Mouse (Mus musculus) layer of hippocampus, postnatal 25 days (tissue): ENCODE results near the gene Fmod. TPM values are rescaled to one million over a fixed set of nuclear protein-coding genes. Genes with fewer than 3 reads are reported as not detected.

ENCODE experiments used
- DNase-seq, 2 experiments: peaks; one replicate each; pipeline ENCODE4 v3.0.0; 2022; ENCODE audit warnings: mixed read lengths in 2 of 2, low spot score in 1 of 2; ENCODE audit errors: extremely low spot score in 1 of 2
- total RNA-seq, 2 experiments: library from RNA; stranded (reverse); gene quantifications; 2 replicates each; pipeline ENCODE4 v1.2.3; 2021

Gene Fmod
- 1 to 10 TPM; 3.2 to 5.4 TPM for total RNA-seq

DNA sequence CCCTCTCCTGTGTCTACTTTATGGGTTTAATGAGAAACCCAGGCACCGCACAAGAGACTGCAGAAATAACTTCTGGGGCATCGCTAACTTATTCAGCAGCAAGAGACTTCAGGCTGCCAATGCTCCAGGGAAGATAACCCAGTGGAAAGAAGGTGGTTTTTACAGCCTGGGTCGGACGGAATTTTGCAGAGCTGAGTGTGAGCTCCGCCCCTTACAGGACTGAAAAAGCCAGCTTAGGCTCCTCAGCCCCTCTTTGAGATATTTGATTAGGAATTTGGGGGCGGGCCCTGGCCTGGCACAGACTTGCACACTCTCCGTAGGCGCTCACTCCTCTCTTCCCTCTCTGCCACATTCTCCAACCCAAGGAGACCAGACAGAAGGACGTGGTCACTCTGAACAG lies at the start of gene Fmod:
TSS of gene Fmod (plus strand) at position 83 of the 400 bp plus-strand sequence.
- no peak for DNase-seq

DNA sequence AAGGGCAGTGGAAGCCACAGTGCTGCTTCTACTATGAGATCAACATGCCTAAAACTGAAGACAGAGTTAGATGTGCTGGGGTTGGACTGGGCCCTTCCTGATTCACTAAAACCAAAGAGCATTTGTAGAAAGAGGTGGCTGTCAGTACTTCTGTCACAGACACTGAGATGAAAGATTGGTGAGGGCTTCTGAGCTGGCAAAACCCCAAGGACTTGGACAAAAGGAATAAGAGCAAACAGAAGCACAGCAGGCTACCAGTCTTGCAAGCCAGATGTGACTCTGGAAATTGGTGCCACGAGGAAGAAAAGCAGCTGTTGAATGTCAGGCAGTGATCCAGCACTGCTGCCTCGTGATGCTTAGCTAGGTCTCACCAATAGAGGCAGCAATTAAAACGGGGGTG lies 48.2 kb upstream of the Fmod start:
- no peak for DNase-seq

DNA sequence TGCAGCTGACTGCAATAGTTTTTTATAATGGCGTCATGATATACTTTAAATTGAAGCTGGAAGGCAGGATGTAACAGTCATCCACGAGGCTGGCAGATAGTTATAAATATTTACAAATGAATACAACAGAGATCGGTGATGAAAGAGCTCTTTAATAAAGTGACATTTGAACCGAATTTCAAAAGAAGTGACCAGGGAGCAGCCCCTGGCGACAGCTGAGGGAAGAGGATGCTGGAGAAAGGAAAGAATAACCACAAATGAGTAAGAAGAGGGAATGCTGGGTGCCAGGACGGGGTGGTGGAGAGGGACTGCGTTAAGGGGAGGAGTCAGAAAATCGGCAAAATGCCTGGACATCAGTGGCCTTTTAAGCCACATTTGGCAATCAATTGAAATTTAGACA lies 45.8 kb upstream of the Fmod start:
- no peak for DNase-seq

DNA sequence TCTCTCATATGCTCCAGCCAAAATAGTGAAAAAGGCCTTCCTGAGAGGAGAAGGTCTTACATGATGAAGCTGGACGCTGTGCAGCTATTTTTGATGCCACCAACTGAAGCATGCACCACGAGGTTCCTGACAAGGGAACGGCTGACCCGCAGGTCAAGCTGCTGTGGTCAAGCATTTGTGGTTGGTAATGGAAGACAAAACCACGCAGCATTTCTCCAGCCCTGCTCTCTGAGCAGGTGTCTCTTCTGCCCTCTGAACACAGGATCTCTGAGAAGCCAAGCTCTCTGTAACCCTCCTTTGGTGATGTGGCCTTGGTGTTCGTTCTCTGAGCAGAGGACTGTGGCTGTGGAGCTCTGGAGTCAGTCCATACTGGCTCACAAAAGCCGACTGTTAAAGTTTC lies 31.6 kb upstream of the Fmod start:
- no peak for DNase-seq

DNA sequence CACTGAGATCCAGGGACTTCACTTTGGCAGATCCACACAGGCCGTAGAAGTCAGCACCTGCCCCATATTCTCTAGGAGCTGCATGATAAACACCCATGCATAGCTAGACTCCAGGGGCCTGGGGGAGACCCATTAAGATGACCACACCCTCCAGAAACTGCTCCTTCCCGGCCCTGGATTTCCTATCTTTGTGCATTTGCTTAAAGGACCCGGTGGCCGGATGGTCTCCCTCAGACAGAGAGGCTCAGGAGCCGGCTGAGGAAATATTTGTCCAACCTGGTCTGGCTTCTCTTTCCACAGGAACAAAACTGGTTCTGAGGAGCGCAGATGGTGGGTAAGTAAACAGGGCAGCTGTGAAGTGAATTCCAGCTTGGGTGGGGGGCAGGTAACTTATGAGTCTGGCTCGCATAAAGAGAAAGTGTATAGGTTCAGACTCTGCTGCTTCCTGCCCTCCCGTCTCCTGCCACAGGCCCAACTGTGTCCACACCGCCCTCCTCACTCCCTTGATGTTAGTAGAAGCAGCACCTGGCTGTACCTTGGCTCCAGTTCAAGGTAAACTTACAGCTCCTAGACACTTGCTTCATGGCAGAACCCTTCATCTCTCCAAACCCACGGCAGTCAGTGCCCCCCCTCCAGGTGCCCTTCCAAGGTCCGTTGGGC lies 30.8 kb upstream of the Fmod start:
- DNase-seq, result no peak

DNA sequence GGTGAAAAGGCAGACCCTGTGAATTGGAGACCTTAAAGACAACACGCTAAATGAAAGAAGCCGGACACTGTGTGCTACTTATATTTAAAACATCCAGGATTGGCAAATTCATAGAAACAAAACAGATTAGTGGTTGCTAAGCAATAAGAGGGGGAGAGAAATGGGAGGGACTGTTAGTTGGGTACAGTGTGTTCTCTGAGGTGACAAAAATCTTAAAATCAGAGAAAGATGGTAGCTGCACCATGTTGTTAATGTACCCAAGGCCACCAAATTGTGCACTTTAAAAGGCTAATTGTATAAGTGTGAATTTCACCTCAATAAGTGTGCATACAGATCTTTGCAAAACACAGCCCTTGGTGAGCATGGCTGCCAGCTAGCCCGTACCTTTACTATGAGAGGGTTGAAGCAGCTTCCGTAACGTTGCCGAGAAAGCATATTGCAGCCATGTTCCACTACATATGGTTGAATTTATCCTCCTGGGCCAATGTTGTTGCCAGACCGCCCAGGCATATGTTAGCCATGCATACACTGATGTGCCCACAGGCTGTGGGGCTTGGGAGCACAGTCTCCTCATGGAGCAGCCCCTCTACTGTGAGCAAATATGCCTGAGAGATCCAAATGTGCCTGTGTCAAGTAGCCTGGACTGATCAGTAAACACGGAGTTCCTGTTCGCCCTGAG lies 12.6 kb upstream of the Fmod start:
- no peak for DNase-seq

DNA sequence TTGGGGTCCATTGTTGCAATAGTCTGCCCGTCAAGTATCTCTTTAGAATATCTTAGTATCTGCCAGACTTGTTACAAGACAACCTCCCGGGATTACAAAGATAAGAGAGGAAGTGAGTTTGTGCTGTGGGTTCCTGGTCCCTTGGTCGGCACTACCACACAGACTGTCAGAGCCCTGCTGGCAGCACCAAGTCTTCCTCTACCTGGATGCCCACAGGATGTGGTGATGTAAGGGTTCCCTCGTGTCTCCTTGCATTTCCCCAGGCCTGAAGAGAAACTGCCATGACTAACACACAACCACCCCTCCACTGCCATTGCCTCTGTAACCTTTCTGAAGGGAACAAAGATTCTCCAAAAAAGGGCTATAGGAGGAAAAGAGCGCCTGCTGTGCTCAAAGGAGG lies 11.1 kb upstream of the Fmod start:
- DNase-seq, result no peak

DNA sequence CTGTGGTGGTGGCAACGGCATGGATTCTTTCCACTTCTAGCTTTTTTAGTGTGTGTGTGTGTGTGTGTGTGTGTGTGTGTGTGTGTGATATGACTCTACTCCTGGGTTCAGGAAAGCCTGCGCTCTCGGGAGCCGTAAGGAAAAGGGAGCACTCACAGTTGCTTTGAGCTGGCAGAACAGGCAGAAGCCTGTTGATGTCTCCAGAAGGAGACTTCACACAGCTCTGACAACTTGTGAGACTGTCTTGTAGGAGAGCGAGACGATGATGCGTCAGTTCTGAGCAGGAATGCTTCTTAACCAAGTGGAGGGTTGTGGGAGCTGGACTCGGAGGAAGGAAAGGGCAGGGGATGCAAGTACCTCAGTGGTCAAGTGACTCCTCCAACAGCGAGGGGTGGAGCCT lies 10.3 kb upstream of the Fmod start:
- no peak for DNase-seq

DNA sequence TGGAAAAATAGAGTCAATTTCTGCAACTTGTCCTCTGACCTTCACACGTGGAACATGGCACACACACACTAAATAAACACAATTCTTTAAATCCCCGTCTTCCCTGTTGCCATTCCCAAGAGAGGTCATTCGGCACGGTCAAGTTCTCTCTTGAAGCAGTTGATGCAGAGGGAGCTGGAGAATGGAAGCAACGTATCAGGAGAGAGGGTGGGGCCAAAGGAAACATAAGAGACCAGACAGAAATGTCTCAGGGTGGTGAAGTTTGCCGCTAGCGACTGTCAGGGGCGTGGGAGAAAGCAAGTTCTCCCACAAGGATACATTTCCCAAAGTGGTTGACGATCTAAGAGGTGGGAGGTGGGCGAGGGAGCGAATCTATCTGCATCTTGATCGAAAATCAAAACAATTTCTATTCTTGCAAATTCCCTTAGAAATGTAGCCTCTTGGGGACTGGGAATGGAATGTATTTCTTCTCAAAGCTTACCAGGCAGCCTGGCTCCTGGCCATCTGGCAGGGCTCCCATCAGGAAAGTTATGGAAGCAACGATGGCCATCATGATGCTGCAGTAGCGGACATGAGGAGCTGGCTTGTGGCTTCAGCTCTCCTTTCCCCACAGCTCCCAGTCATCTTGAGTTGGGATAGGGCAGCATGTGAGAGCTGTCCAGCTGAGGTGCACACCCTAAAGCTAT lies 8.8 kb upstream of the Fmod start:
- DNase-seq, result no peak

DNA sequence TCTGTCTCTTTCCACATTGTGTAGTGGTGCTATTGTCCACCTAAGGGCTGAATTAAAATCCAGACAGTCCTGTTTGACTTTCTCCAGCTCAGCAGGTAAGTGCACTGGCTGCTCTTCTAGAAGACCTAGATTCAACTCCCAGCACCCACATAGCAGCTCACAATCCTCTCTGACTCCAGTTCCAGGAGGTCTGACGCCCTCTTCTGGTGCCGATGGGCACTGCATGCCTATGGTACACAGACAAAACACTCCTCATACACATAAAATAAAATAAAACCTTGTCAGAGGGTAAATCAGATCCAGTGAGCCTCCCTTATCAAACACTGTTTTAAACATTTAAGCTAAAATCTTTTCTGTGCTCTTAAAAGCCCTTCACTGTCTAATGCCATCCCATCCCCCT lies 562 bp upstream of the Fmod start:
- DNase-seq, result no peak

DNA sequence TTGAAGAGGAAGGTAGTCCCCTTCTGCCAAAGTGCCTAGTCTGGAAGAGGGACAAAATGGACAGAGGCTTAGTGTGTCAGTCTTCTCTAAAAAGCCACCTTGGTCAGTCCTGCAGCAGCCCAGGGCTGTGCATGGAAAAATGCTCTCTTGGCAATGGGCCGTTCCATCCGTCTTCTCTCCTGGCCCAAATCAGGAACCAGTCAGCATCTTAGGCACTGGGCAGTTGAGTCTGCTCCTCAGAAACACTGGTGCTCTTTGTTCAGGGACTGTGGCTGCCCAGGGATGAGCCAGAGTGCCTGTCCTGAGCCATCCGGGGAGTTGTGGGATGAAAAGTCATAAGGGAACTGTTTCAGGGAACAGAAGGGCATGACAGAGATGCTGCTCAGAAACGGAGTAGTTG lies 1.3 kb downstream of the Fmod start:
- no peak for DNase-seq

DNA sequence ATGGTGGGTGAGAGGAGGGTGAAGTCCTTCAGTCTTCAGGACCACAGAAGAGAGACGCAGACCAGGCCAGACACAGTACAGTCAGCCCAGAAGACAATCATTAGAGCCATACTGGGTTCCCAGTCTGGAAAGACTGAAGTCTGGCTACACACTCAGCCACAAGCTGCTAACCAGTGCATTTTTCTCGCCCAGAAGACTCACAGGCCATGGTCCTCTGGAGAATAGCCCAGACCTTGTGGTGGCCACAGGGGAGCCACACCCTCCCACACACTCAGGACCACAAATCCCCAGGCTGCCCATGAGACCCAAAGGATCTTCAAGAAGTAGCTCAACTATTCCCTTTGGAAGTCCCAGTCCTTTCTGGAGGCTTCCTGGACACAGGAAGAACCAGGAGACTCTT lies 2.3 kb downstream of the Fmod start:
- DNase-seq, result no peak

DNA sequence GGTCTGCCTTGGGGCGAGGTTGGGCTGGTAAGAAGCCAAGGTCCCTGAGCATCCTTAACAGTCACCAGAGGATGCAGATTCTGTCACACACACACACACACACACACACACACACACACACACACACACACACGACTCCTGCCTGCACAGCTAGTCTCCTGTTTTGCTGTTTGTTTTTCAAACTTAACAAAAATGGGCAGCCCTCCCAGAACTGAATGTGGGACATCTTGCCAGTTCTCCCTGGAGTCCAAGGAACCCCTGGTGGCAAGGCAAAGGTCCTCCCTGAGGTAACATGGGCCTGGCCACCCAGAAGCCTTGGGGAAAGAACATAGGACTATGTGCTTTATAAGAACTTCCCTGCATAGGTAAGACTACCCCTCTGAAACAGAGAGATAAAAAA lies 4.8 kb downstream of the Fmod start:
- no peak for DNase-seq

DNA sequence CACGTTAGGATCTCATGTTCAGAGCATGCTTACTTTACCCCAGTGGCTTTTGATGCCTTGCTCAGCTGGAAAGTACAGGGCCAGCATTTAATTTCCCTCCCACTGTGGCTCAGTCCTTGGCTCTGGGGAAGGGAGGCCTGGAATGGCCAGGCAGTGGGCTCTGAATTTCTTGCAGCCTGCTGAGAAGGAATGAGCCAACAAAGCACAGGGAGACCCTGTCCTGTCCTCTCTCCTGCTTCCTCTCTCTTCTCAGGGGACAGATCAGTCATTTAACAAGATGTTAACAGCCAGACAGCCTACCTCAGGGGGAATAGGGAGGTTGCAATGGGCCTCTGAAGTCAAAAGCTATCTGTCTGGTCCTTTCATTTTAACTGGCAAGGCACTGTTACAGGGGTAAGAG lies 5.3 kb downstream of the Fmod start:
- no peak for DNase-seq

DNA sequence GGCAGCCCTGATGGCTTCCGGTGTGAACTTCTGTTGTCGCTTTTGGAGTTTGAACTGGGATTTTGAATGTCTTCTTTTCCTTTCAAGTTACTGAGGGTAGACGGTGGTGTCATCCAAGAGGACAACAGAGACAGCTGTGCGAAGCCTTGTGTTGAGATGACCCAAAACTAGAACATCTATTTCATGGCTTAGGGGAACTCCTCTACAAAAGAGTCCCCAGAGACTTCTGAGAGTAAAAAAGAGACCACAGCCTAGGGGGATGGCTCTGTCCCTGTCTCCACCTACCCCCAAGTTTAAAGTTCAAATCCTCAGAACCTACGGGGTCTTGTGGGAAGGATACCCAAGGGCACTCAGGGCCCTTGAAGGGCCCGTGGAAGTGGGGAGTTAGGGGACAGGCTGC lies 7.8 kb downstream of the Fmod start:
- DNase-seq, result no peak

DNA sequence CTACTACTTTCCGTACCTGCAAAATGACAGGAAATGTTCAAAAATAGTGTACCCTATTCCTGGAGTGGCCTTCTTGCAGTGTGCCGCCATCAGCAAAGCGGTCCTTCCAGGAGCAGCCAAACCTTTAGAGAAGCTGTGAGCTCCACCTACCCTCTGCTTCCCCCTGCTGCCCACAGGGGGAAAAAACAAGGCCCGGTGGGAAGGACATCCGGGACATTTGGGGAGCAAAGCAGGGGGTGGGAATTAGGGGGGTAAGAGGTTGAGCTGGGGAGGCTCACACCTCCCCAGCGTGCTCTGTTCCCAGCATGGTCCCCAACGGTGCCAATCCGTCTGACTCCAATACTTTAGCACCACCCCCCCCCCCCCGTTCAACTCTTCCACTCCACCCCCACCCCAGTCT lies 8.9 kb downstream of the Fmod start:
- peak; percentile 74 to 83 for DNase-seq

DNA sequence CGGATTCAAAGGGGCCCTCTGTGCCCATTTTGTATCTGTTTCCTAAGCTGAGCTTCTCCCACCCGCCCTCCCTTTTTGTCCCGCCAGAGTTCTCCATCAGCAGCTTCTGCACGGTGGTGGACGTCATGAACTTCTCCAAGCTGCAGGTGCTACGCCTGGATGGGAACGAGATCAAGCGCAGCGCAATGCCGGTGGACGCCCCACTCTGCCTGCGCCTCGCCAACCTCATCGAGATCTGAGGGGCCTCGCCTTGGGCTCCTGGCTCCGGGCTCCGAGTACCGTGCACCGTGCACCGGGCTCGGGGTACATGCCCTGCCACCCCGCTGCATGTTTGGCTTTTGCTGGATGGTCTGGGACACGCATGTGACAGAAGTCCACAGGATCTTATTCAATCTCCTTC lies 9.3 kb downstream of the Fmod start:
- DNase-seq, result no peak

DNA sequence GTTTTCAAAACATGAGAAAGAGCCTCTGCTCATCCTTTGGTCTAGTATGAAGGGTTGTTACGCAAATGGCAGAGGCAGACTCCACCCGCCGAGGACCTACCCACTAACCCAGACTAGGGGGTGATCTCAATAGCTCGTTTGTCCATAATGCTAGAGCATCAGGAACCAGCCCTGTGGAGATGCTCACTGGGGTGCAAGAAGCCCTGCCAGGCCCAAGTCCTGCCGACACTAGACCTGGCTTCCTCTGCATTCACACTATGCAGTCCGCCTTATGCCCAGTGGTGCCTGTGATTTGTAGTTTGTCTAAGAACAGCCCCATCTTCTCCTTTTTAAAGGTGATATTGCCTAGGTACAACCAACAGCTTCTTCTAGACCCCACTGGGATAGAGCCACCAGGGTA lies 10.4 kb downstream of the Fmod start:
- DNase-seq, result no peak

DNA sequence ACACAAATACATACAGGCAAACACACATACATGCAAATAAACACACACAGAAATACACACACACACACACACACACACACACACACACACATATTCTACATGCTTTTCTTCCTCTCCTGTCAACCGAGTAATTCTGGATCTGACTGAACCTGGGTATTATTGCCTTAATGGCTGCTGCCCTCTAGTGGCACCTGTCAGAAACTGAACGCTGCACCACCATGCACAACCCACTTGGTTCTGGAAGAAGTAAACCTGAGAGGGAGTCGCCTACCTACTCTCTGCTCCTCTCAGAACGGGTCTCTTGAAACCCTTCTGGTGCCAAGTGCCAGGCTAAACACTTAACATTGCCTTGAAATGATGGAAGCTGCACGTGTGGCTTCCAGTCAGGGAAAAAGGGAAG lies 11.7 kb downstream of the Fmod start:
- DNase-seq, result peak; percentile 60 to 76

DNA sequence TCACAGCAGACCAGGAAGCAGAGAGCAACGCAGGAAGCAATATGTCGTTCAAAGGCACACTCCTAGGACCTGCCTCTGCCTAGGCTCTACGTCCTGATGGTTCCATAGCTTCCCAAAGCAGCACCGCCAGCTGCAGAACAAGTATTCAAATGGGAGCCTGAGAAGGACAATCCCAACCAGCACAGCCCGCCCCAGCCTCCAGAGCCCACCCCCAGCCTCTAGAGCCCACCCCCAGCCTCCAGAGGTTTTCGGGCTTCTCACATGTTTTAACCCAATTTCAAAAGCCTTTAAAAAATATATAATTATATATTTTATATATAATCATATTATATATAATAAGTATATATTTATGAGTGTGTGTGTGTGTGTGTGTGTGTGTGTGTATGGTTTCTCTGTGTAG lies 12.5 kb downstream of the Fmod start:
- DNase-seq, result no peak

DNA sequence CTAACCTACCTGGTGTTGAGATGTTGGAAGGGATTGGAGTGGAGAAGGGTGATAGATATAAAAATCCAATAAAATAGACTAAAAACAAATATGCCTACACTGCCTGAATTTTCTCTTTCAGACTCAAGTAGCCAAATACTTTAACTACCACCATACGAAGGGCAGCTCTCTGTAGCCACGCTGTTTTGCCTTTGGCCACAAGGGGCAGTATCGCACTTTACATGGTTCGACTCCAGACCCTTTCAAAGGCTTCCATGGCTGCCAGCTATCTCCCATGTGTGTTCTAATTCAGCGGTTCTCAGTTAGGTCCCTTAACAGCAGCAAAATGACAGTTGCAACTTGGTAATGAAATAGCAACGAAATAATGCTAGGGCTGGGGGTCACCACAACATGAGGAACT lies 16.2 kb downstream of the Fmod start:
- DNase-seq, result peak; percentile 76 to 95

DNA sequence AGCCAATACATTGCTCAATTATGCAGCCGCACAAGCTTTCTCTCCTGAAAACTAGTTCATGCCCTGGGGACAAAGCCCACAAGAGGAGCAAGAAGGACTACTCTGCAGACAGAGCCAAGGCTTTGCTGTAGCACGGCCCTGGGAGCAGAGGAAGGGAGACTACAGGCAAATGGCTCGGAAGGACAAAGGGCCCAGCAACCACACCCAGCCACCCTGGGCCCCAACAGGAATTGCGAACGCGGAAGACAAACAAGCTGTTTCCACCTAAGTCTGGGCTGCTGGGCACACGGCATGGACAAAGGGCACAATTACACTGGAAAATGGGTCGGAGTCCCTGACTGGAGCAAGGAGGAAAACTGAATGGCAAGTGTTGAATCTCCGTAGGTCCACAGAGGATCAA lies 18.0 kb downstream of the Fmod start:
- DNase-seq, result no peak
